Mouse (Mus musculus) central nervous system, embryonic 11.5 days (tissue): ENCODE data around the gene Ttll12. TPM values are rescaled to one million over a fixed set of nuclear protein-coding genes. Genes with fewer than 3 reads are reported as not detected.

Experiments used
- polyA plus RNA-seq: library from polyadenylated mRNA; depleted of rRNA; stranded (reverse); fragments of >200 nt; gene quantifications from 2 replicates; pipeline ENCODE4 v1.2.3, GENCODE M21; 2012; rRNA removed

Ttll12 gene
- 34.2 and 39.0 TPM in 2 replicates for polyA plus RNA-seq

DNA sequence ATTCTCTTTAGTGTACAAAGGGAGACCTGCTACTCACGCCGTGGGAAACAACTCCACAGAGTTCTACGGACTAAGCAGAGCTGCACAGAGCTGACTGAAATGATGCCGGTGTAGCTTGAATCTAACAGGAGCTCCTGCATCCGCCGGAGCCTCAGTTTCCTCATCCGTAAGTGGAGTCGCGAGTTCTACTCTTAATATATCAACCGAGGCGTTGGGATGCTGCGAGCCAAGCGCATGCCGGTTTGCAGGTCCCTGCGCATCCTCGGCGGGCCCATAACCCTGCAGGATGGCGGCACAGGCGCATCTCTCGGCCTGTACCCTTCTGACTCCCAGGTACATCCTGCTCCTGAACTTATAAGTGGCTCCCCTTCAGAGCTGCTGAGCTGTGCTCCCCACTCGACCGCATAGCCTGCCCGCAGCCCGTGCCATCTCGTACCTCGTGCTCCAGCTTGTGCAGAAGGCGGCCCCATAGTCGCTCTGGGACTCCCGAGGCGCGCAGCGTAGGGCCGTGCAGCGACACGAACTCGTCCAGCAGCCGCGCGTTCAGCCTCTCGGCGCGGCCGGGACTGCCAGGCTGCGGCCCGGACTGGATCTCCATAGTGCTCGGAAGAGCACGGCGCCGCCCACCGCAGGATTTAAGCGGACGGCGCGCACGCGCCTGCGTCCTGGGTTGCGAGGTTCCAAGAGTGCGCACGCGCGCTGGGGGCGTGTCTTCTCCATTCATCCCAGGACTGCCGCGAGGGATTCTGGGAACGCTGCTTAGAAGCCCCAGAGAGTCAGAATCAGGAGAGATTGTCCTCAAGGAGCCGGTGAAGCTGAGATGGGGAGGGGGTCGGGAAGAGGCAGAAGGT is at the start of gene Ttll12:
TSS of gene Ttll12 (minus strand) at position 645 of the 851 bp plus-strand sequence.

GRCm38 (mm10) chr15:83563327-83563856 is 31.6 kb downstream of the Ttll12 start, which contains the start of the genes Tspo and Mcat:
Gene Tspo, plus strand, starts transcription at chr15:83563592.
Gene Mcat, minus strand, starts transcription at chr15:83563787.

DNA sequence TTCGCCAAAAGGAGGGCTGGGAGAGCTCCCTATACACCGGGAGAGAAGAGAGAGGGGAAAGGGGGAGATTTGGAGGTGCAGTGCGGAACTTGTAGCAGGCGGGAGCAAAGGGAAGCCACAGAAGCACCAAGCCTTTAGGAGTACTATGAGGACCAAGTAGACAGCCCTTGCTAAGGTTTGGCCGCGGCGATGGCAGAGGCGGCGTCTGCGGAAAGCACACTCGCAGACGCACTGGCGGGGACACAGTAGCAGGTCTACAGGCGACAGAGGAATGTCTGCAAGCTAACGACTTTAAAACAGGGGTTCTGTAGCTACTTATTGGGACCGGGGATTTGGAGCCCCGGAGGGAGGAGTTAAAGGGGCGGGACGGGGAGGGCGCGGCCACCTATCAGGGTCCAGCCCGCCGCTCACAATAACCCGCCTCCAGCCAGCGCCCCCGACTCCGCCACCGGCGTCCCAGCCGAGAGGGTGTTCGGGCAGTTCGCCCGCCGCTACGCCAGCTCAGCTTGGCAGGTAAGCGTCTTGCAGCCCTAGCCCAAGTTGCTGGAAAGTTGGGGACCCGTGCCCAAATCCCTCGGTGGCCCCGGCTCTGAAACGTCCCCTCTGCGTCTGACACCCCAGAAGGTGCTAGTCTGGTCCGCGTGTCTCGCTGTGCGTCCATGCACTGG is 68.4 kb downstream of the Ttll12 start, which contains the start of gene Bik:
TSS of gene Bik (plus strand) at position 439 of the 668 bp plus-strand sequence.

Other genes starting within 250 kb of the Ttll12 start
- gene Arfgap3, start 244.9 kb downstream of the Ttll12 start, polyA plus RNA-seq, result 21.1 and 24.9 TPM in 2 replicates
- gene Pacsin2, start 130.6 kb downstream of the Ttll12 start, polyA plus RNA-seq, result 43.7 and 61.4 TPM in 2 replicates
- 25.3 and 28.5 TPM in 2 replicates for gene Ttll1, start 84.3 kb downstream of the Ttll12 start, polyA plus RNA-seq
- gene Bik, start 68.3 kb downstream of the Ttll12 start, polyA plus RNA-seq, result 2.4 and 2.8 TPM in 2 replicates
- 18.0 and 19.1 TPM in 2 replicates for gene Tspo, start 31.6 kb downstream of the Ttll12 start, polyA plus RNA-seq
- 26.1 and 35.3 TPM in 2 replicates for gene Mcat, start 31.4 kb downstream of the Ttll12 start, polyA plus RNA-seq
- 37.6 and 52.2 TPM in 2 replicates for gene Scube1, start 129.9 kb upstream of the Ttll12 start, polyA plus RNA-seq
- gene Mpped1, start 184.3 kb upstream of the Ttll12 start, polyA plus RNA-seq, result 10.0 and 10.1 TPM in 2 replicates